Mouse (Mus musculus) kidney, adult 2 months (tissue): ENCODE measurements around the gene Tm9sf2.

Source experiments
- CTCF ChIP-seq: fragments of 200-500 bp; conservative IDR thresholded peaks from 2 replicates; pipeline ENCODE4 v1.5.1; 2011; ENCODE audit warnings: low read depth, mild to moderate bottlenecking, control low read depth, low read length, moderate library complexity, mixed read lengths; ENCODE audit not compliant: insufficient read depth, insufficient read length
- POLR2A ChIP-seq: fragments of 200-500 bp; IDR thresholded peaks from one replicate; pipeline ENCODE4 v1.6.1; 2011; ENCODE audit warnings: low read depth, low read length, control low read depth

- TF ChIP-seq POLR2A (no peak), CTCF (no peak)
These were observed 81.4 kb downstream of the Tm9sf2 start for GRCm38 (mm10) chr14:122188250-122188649.
